Mouse (Mus musculus): ENCODE measurements around the gene Cpz. TPM values are rescaled to one million over a fixed set of nuclear protein-coding genes. Genes with fewer than 3 reads are reported as not detected.

Cpz gene
- 10 to 100 TPM; 12.5 to 14.5 TPM for total RNA-seq (2021)
- long read RNA-seq, experiment 1, transcript Cpz-201 (11 exons, 2,245 nt): major isoform, 13 of 18 reads
- long read RNA-seq, experiment 1, partial matches to known transcripts: 3 of 18 reads
- long read RNA-seq, experiment 1, other reads (novel, unspliced or antisense): 2 of 18 reads
- long read RNA-seq, experiment 2, transcript Cpz-201 (11 exons, 2,245 nt): major isoform, 8 of 14 reads
- long read RNA-seq, experiment 2, partial matches to known transcripts: 5 of 14 reads
- long read RNA-seq, experiment 2, other reads (novel, unspliced or antisense): 1 of 14 reads

DNA sequence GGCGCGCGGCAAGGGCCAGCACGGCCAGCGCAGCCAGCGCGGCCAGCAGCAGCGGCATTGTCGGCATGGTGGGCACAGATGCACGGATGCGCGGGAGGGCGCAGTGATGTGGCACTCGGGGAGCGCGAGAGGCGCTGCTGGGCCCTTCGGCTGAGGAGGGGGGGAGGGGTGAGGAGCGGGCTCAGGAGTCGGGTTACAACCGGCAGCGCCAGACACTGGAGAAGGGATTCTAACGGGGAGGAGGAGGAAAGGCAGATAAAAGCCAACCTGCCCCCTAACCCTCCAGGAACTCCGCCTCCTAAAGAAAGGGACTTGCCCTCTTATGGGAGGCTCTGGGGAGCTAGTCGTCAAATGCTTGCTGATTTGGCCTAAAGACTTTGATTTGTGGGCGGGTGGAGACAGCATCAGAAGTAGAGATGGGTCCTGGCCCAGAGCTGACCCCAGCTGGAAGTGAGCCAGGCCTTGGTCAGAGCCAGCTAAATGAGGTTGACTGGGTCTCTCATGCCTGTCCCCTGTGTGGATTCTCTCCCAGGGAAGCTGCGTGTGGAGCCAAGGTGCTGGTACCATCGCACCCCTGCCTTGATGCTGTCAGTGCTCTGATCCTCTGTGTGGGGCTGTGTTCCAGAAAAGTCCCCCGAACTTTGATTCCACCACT lies at the start of gene Cpz:
Cpz (minus strand) TSS at position 230 of the 655 bp plus-strand sequence.
- intact Hi-C loops (cut with DNase I; ENCODE audit: low total_unique reads): loop anchor here (2.0 kb wide), 1 partner anchor 37 kb away; no protein-coding TSS in a partner anchor
- DNase-seq: peak; percentile 65

DNA sequence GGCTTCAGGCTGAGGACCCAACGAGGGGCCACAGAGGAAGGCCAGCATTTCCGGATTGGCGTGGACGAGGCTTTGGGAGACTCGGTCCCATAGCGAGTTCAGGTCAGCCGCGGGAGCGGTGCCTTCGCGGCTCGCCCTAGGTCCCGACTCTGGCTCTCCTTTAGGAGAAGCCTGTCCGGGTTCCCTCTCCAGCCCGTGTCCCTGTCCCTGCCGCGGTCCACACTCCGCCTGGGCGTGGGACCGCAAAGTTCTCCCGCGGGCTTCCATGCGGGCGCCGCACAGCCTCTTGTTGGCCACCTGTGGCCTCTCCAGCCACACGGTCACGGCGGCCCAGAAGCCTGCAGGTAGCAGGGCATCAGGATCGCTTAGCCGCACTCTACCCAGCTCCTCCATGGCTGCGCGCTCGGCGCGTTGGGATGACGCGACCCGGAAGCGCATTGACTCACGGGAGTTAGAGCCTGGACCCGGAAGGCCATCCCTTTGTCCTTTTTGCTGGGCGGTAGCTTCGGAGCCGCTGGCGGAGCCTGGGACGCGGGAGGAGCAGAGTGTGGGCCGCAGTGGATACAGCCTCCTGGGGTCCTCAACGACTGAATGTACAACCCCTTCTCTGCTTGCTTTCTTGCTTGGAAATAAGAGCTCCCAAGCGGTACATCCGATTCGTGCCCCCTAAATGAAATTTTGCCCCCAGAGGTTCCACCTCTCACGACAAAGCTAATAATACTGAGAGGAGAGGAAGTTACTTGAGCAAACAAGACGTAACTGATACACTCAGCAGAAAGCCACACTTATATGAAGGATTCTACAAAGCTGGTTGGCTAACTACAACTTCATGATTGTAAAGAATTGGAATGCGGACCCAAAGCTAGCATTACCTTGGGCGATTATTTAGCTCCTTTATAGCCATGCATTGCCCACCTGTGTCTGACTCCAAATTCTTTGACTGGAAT lies 49.4 kb upstream of the Cpz start, which contains the start of gene Trmt44:
Trmt44 (minus strand) TSS at position 418 of the 947 bp plus-strand sequence.
- peak; percentile 92 for DNase-seq
- intact Hi-C loops (cut with DNase I; ENCODE audit: low total_unique reads): no loop called here

DNA sequence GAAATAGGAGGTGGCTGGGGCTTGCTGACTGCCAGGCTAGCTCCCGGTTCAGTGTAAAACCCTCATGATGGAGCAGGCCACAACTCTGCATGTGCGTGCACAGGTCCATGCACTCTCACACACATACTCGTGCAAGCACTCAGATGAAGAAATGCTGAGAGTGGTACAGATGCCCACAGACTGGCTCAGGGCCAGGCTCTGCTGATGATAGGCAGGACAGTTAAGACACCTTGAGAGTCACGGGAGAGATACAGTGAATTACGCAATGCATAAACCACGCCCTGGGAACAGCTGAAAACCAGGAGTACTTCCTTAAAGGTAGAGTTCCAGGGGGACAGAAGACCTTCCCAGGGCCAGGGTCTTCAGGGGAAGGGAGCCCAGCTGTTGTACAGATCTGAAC lies 46.0 kb upstream of the Cpz start:
- intact Hi-C loops (cut with DNase I; ENCODE audit: low total_unique reads): no loop called here
- DNase-seq: no peak

DNA sequence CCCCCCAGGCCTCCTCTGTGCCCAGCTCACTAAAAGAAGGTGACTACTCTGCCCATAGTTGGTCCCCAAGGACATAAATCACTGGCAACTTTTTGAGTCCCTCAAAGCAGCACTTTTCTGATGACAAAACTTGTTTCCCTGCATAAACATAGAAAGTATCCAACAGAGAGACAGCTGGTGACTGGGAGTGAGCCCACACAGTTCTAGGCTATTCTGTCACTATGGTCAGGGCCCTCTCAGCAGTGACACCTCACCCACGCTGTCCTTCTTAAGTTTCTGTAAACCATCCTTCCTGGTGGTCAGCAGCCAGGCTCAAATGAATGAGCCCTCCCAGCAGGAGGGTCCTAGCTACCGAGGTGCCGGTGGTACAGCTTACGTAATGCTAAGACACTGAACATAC lies 41.1 kb upstream of the Cpz start:
- no peak for DNase-seq
- intact Hi-C loops (cut with DNase I; ENCODE audit: low total_unique reads): no loop called here

DNA sequence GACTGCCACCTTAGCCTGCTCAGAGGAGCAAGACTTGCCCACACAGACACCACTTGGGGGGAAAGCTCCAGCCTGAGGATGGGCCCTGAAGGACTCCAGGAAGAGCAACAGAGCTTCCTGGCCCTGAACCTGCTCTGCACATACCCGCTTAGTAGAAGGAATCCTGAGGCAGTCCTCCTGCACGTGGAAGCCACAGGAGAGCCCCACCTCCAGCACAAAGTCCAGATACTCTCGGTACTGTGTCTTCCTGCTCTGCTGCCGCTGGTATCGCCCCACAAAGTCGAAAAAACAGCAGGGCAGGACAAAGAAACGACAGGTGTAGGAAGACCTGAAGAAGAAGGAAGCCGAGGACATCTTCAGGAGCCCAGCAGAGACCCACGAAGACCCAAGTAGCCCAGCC lies 39.7 kb upstream of the Cpz start:
- intact Hi-C loops (cut with DNase I; ENCODE audit: low total_unique reads): no loop called here
- DNase-seq: no peak

DNA sequence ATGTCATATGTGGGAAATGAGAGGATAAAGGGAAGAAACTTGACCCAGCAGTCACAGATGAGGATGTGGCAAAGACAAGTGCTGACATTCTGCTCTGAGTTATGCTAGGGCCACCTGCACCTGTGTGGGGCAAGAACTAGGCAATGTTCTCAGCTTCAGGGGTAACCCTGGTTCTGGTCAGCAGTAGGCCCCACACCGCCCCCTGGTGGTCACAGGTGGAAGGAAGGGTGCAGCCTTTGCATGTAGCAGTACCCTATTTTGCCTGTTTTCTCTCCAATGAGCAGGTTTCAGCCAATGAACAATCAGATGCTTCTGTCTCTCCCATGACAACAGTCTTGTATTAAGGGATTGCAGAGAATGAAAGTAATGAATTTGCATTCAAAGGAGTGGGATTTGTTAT lies 38.0 kb upstream of the Cpz start:
- intact Hi-C loops (cut with DNase I; ENCODE audit: low total_unique reads): loop anchor here (2.0 kb wide), 1 partner anchor 39 kb away; the partner anchor contains the start of gene Cpz

DNA sequence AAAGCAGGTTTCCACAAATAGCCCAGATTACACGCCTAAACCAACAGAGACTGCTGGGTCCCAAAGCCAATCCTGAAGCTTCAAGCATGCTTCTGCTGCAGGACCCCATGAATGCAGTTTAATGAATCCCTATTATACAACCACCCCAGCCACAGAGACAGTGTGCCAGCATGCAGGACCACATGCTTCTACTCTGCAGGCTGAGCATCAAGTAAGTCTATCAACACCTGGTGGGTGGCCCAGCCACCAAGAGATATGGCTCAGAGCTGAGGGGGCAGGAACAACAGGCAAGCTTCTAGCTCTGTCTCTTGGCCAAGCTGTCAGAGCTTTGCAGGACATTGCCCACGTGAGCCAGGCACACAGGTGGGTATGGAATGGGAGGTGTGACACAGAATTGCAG lies 37.1 kb upstream of the Cpz start:
- intact Hi-C loops (cut with DNase I; ENCODE audit: low total_unique reads): loop anchor here (2.0 kb wide), 1 partner anchor 38 kb away; the partner anchor contains the start of gene Cpz
- no peak for DNase-seq

More for the DNA sequence above, 38.0 kb upstream of the Cpz start:
- DNase-seq: peak; percentile 82

DNA sequence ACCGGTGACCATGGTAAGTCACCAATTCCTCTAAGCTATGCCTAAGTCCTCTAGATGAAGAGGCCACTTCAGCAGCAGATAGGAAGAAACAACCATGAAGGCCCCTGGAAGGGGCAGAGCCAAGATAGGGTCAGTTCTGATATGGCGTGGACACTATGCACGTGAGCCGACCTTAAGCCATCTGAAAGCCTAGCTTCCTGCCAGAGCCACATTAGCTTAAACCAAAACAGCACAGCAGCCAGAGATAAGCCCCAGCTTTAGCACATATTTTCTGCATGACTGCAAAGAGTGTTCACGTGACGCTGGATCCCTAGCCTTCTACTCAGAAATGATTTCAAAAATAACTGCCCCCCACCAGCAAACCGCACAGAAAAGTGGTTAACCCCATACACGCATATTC lies 33.9 kb upstream of the Cpz start:
- no peak for DNase-seq
- intact Hi-C loops (cut with DNase I; ENCODE audit: low total_unique reads): no loop called here

DNA sequence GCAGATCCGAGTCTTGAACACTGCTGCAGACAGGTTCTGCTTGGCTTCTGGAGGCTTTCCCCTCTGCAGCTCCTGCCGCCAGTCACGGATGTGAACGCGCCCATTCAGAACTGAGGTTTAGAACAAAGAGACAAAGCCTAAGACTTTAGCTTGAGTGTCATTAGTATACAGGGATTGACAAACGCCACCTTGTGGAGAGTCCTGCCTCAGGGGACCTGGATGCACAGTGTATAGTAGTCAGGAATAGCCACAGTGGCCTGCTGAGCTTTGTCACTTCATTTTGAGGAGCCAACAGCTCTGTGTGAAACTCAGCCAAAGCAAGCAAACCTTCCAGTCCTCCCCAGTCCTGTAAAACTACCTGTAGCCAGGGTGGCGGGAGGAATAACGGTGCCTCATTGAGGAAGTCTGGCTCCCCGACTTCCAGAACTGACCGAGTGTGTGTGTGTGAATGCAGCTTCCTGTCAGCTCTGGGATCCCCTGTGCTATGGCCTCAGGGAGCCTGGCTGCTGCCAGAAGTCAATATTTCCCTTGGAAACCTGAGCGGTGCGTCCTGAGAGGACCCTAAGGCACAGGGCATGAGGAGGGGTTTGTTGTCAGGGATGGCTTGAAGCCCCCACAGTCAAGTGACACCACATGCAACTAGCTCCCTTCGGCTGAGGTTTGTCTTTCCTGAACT lies 32.6 kb upstream of the Cpz start:
- DNase-seq: no peak
- intact Hi-C loops (cut with DNase I; ENCODE audit: low total_unique reads): no loop called here

DNA sequence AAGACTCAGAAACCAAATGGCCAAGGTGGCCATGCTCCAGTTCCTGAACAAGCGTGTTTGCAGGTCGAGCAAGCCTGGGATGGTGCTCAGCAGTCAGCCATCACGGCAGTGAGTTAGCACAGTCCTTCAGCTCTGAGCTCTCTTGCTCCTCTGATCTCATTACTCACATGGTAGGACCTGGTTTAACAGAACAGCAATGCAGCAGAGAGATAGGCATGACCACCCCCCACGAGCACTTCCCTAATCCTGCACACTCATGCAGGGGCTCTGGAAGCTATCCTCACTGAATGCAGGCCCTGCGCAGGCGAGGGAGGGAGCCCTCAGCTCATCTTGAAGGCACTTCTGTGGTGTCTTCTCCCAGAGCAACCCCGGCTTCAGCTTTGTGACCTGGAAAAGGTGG lies 30.9 kb upstream of the Cpz start:
- intact Hi-C loops (cut with DNase I; ENCODE audit: low total_unique reads): no loop called here
- no peak for DNase-seq

DNA sequence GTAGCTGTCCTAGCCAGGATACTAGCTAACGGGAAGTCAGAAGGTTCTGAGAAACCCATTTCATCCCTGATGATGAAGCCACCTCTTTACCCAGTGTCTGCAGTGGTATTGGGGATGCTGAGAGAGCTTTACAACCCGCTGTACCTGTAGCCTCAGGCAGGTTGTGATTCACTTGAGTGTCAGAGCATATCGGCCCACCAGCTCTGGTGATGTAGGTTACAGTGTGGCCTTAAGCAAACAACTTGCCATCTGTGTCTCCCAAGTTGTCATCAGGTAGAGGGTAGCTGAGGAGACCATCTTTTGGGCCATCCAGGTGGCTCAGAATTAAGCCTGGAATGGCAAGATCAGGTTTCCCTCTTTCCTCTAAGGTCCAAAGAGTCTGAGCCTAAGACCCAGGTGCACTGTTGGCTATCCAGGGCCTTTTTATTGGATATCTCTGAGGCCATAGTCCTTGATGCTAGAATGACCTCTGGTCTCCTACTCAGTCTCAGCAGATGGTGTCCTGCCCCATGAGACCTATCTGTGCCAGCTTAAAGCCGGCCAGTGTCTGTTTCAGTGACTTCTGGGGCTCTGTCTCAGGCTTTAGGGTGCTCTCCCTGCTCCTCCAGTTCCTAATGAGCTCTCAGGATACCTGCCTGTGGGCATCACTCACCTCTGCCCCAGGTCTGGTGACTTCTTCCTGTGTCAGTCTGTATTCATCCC lies 27.5 kb upstream of the Cpz start:
- DNase-seq: no peak
- intact Hi-C loops (cut with DNase I; ENCODE audit: low total_unique reads): no loop called here

DNA sequence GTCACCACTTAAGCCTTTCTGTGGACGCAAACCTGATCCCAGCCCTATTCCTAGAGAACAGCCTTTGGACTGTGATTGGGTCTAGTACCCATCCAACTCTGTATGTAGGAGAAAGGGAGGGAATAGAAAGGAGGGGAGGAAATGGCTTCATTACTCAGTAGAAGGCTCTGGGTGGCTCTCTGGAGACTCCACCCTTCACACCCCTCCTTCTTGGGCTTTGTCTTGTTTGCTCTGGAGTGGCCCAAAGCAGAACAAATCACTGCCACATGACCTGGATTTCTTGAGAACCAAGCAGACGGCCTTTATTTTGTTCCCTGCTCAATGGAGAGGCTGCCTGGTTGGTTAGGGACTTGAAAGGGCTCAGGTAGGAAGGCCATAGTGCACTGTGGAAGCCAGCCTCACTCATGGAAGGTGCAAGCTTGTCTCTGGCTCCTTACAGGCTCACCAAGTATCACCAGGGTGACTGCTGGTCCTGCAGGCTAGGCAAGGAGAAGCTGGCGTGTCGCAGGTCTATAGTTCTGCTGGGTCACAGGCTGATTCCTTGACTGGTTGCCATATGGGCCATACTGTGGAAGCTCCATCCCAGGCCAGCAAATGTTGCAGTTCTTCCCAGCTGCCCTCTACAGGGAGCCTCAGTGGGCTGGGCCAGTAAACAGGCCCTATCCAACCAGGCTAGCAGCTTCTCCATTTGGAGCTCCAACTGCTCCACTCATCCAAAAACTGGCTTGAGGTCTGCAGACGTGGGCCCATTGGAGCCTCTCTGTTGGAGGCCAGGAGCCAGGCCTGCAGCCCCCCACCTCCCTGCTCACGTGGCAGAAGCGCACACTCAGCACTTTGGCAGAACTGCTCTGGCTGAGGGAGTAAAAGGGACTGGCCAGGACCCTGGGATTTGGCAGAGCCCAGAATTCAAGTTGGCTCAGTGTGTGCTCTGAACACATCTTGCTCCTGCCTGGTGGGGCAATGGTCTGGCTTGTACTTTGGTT lies 26.6 kb upstream of the Cpz start:
- peak; percentile 57 for DNase-seq

DNA sequence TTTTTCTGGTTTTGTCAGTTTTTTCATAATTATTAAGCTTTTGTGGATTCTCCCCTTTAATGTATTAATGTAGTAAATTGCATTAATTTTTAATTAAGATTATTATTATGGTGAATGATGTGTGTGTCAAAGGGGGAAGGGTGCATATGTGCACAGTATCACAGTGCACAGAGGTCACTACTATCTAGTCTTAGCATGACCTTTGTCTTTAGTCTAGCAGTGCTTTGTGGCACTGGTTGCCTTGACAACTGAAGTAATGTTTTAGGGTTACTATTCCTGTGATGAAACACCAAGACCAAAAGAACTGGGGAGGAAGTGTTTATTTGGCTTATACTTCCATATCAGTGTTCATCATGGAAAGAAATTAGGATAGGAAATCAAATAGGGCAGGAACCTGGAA lies 20.6 kb upstream of the Cpz start:
- intact Hi-C loops (cut with DNase I; ENCODE audit: low total_unique reads): no loop called here
- DNase-seq: no peak

More for the DNA sequence above, 26.6 kb upstream of the Cpz start:
- intact Hi-C loops (cut with DNase I; ENCODE audit: low total_unique reads): no loop called here

DNA sequence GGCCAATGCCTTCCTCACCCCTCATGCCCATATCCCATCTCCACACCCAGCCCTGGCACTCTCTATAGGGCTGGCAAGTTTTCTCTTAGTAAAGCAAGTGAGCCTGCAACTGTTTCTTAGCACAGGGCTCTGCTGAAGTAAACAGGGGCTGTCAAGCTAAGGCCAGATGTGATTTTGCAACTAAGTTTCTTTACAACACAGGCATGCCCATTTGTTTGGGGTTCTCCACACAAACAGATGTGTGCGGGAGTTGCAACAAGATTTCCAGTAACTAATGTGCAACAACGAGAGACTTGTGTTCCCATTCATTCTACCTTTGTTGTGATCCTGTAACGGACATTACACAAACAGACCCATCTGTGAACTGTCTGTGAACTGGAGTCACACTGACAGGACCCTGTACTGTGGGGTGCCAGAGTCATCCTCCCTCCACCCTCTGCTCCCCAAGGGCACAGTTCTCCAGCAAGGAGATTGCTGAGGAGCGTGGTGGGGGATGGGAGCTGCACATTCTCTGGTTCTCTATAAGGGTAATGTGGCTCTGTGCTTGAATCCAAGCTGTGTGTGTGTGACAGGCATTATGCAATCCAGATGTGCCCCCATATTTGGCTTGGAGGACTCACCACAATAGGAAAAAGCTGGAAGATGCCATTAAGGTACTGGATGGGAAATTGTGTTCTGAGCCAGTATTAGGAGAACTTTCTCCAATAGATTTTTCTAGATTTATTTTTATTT lies 15.7 kb upstream of the Cpz start:
- intact Hi-C loops (cut with DNase I; ENCODE audit: low total_unique reads): no loop called here
- DNase-seq: no peak

DNA sequence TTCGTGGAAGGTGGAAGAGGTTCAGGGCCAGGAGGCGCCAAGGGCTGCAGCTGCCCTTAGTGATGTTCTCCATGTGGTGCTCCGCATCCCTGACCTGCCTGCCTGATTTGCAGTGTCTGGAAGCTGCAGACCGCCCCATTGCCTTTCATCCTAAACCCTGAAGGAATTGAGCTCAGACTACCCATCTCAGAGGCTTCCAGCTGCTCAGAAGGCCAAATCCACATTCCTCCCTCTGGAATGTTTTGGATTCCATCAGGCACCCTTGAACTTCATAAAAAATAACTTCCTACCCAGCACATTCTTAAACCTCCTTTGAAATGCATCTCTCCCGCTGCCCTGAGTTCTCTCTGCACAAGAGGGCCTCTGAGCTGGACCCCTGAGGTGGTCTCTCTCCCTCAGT lies 15.1 kb upstream of the Cpz start:
- intact Hi-C loops (cut with DNase I; ENCODE audit: low total_unique reads): no loop called here
- DNase-seq: no peak

DNA sequence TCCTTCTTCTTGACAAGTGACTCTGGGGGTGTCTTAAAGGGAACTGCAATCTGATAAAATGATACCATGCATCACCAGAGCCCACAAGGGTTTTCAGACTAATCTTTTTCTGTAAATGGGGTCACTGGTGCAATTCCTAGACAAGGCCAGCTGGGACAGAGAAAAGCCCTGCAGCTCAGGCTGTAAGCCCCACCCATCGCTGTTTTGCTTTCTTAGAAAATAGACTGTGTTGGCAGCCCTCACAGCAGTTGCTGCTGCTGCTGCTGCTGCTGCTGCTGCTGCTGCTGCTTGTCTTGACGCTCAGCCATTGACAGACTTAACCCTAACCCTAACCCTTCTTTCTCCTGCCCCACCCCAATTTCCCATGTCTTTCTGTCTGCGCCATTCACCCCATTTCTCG lies 14.1 kb upstream of the Cpz start:
- intact Hi-C loops (cut with DNase I; ENCODE audit: low total_unique reads): no loop called here
- no peak for DNase-seq

DNA sequence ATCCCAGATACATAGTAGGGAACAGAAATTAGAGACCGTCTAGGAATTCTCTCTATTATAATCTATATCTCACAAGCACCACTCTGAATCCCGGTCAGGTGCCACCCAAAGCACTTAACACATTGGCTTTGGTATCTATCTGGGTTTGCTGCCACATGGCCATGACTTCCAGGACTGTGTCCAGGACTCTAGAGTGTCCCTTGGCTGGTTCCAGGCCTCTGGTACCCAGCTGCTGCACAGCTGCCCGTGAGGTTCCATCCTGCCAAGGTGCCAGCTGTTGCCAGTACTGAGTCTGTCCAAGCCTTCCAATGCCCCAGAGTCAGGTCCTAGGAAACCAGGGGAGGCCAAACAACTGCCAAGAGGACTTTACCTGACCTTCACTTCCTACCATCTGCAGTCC lies 12.5 kb upstream of the Cpz start:
- peak; percentile 56 for DNase-seq
- intact Hi-C loops (cut with DNase I; ENCODE audit: low total_unique reads): no loop called here

All from gastrocnemius, postnatal 14 days (tissue).